Mouse (Mus musculus) frontal cortex, postnatal 14 days (tissue): ENCODE data around the gene Cntrl.
A peak's percentile ranks its signal among the peaks of the same experiment; 100 is the strongest.

Experiments
- DNase-seq, 2 experiments: peaks; one replicate each; pipeline ENCODE4 v3.0.0; 2022; ENCODE audit warnings: low spot score in 2 of 2

Cntrl gene

GRCm38 (mm10) chr2:35124716-35125115, 15.4 kb downstream of the Cntrl start:
- DNase-seq = no peak

- no peak for DNase-seq
These were observed 22.2 kb downstream of the Cntrl start for GRCm38 (mm10) chr2:35131491-35131890.

GRCm38 (mm10) chr2:35131991-35132661, 22.8 kb downstream of the Cntrl start:
- DNase-seq = peak; percentile 92 to 93

GRCm38 (mm10) chr2:35132662-35133055, 23.4 kb downstream of the Cntrl start:
- no peak for DNase-seq

- no peak for DNase-seq
These were observed 24.6 kb downstream of the Cntrl start for GRCm38 (mm10) chr2:35133891-35134290.

- no peak for DNase-seq
These were observed 29.3 kb downstream of the Cntrl start for GRCm38 (mm10) chr2:35138576-35138975.

GRCm38 (mm10) chr2:35141673-35142072, 32.4 kb downstream of the Cntrl start:
- no peak for DNase-seq

- DNase-seq = no peak
These were observed 39.5 kb downstream of the Cntrl start for GRCm38 (mm10) chr2:35148806-35149205.

GRCm38 (mm10) chr2:35151303-35151882, 42.1 kb downstream of the Cntrl start:
- no peak for DNase-seq

- DNase-seq = no peak
These were observed 43.9 kb downstream of the Cntrl start for GRCm38 (mm10) chr2:35153179-35153578.

GRCm38 (mm10) chr2:35153844-35154554, 44.7 kb downstream of the Cntrl start:
- no peak for DNase-seq

GRCm38 (mm10) chr2:35156985-35157384, 47.7 kb downstream of the Cntrl start:
- no peak for DNase-seq

- DNase-seq = no peak
These were observed 48.5 kb downstream of the Cntrl start for GRCm38 (mm10) chr2:35157836-35158235.

GRCm38 (mm10) chr2:35158358-35158757, 49.1 kb downstream of the Cntrl start:
- no peak for DNase-seq

- DNase-seq = no peak
These were observed 50.9 kb downstream of the Cntrl start for GRCm38 (mm10) chr2:35160206-35160605.

- no peak for DNase-seq
These were observed 52.7 kb downstream of the Cntrl start for GRCm38 (mm10) chr2:35161846-35162488.

GRCm38 (mm10) chr2:35163396-35163795, 54.1 kb downstream of the Cntrl start:
- no peak for DNase-seq

- DNase-seq = no peak
These were observed 56.1 kb downstream of the Cntrl start for GRCm38 (mm10) chr2:35165416-35165815.

- no peak for DNase-seq
These were observed 57.5 kb downstream of the Cntrl start for GRCm38 (mm10) chr2:35166816-35167215.

- no peak for DNase-seq
These were observed 60.2 kb downstream of the Cntrl start for GRCm38 (mm10) chr2:35169452-35169851.

- no peak for DNase-seq
These were observed 62.1 kb downstream of the Cntrl start for GRCm38 (mm10) chr2:35171341-35171861.

- DNase-seq = no peak
These were observed 63.0 kb downstream of the Cntrl start for GRCm38 (mm10) chr2:35172246-35172645.
